Mouse (Mus musculus): ENCODE results near the gene Sec24b. TPM values are rescaled to one million over a fixed set of nuclear protein-coding genes. Genes with fewer than 3 reads are reported as not detected.

The Sec24b gene
- polyA plus RNA-seq, 1 experiment: 21.4 TPM

DNA sequence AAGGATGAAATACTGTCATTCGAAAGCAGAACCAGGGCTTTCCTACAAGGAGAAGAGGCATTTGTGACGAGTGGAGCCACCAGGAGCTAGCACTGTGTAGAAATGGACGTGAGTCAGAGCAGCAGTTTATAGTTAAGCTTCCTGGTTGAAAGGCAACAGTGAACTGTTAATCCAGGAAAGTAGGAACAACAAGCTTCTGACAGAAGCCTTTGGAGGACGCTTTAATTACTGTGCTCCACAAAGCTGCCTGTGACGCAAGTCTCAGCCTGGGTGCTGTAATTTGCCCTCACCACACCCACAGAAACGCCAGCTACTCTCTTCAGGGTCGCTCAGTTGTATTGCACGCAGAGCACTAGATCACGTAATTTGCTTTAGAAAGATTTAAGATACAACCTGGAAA, 124.8 kb downstream of the Sec24b start:
- no peaks in the 10 kb centered on the region for H3K79me2 ChIP-seq (ENCODE audit: control insufficient read depth, insufficient read depth)
- no peak overlapping the region for H3K4me3 ChIP-seq
- TF ChIP-seq REST (IDR thresholded peaks at IDR 0.05; ENCODE audit: insufficient read depth, insufficient read length) (no peak), E2F4 (IDR thresholded peaks at IDR 0.05; ENCODE audit: insufficient read depth) (no peak), TCF3 (IDR thresholded peaks at IDR 0.05; ENCODE audit: insufficient read length, low read depth) (no peak), POLR2AphosphoS2 (IDR thresholded peaks at IDR 0.05; ENCODE audit: insufficient read length, low read depth) (no peak), USF1 (IDR thresholded peaks at IDR 0.05; ENCODE audit: low read depth) (no peak), TCF12 (IDR thresholded peaks at IDR 0.05; ENCODE audit: insufficient read depth, poor library complexity, severe bottlenecking) (no peak), CEBPB (IDR thresholded peaks at IDR 0.05; ENCODE audit: insufficient read depth, poor library complexity, severe bottlenecking) (peak; percentile 32; the same call in 1 of the 2 replicates)
- no peaks in the 10 kb centered on the region for H3K36me3 ChIP-seq (ENCODE audit: control insufficient read depth, insufficient read depth)
- no peaks in the 10 kb centered on the region for H3K27me3 ChIP-seq (ENCODE audit: control insufficient read depth, insufficient read depth, insufficient read length)
- peak overlapping the region; percentile 24 for H3K4me2 ChIP-seq (ENCODE audit: low read depth)
- H3ac ChIP-seq (ENCODE audit: control insufficient read depth, insufficient read length): no peak overlapping the region

Other genes with a start within 250 kb of the Sec24b start
- gene Rrh, start 239.0 kb downstream of the Sec24b start, polyA plus RNA-seq (2012; fragmentation: generic; extraction: Trizol): not detected
- gene Gar1, start 230.2 kb downstream of the Sec24b start, polyA plus RNA-seq (2012; fragmentation: generic; extraction: Trizol): 89.0 TPM
- gene Cfi, start 225.7 kb downstream of the Sec24b start, polyA plus RNA-seq (2012; fragmentation: generic; extraction: Trizol): not detected
- 31.3 TPM for gene Pla2g12a, start 182.9 kb downstream of the Sec24b start, polyA plus RNA-seq (2012; fragmentation: generic; extraction: Trizol)
- 12.7 TPM for gene Casp6, start 160.1 kb downstream of the Sec24b start, polyA plus RNA-seq (2012; fragmentation: generic; extraction: Trizol)
- gene Mcub, start 91.3 kb downstream of the Sec24b start, polyA plus RNA-seq (2012; fragmentation: generic; extraction: Trizol): 19.7 TPM
- 2.8 TPM for gene Col25a1, start 69.9 kb upstream of the Sec24b start, polyA plus RNA-seq (2012; fragmentation: generic; extraction: Trizol)